Mouse (Mus musculus): Measurements from ENCODE around the gene Ubald1. TPM values are rescaled to one million over a fixed set of nuclear protein-coding genes. Genes with fewer than 3 reads are reported as not detected.

Ubald1 gene
- total and polyA plus RNA-seq, 3 experiments = 2.8 to 25.6 TPM; not detected in 1

- Histone ChIP-seq H3K36me3 (ENCODE audit: control insufficient read depth in 1 of 2, insufficient read depth in 2 of 2, low read length in 2 of 2) (no peaks in the 10 kb centered on the region; a peak in 1 of 4 replicates), H3K4me3 (ENCODE audit: control insufficient read depth in 1 of 2, insufficient read depth in 1 of 2, low read depth in 2 of 2, low read length in 2 of 2) (no peak overlapping the region), H3K9ac (ENCODE audit: control insufficient read depth, low read depth, low read length, poor library complexity, severe bottlenecking) (no peak overlapping the region), H3K79me2 (ENCODE audit: control insufficient read depth, insufficient read depth, low read length, poor library complexity) (no peaks in the 10 kb centered on the region), H3K27me3 (ENCODE audit: control insufficient read depth in 1 of 2, insufficient read depth in 2 of 2, low read length in 2 of 2) (no peaks in the 10 kb centered on the region), H3K4me1 (ENCODE audit: control insufficient read depth in 1 of 2, insufficient read depth in 2 of 2, low read length in 2 of 2) (no peaks in the 10 kb centered on the region), H3K27ac (ENCODE audit: control insufficient read depth, low read depth, low read length) (no peak overlapping the region), H3K9me3 (replicated peaks; ENCODE audit: insufficient read depth, low read length) (no peaks in the 10 kb centered on the region)
- no peak for DNase-seq (ENCODE audit: low read depth, low spot score)
- TF ChIP-seq RCOR1 (IDR thresholded peaks at IDR 0.05; ENCODE audit: low read depth, low read length) = no peak
- TF ChIP-seq SMC3 (IDR thresholded peaks at IDR 0.05; ENCODE audit: low read depth, low read length) = no peak
- no peak for TF ChIP-seq ETS1 (IDR thresholded peaks at IDR 0.05; ENCODE audit: low read depth, low read length)
Observed at GRCm38 (mm10) chr16:4923996-4924395, 43.9 kb upstream of the Ubald1 start.

- Histone ChIP-seq H3K36me3 (ENCODE audit: control insufficient read depth in 1 of 2, insufficient read depth in 2 of 2, low read length in 2 of 2) (no peaks in the 10 kb centered on the region; a peak in 1 of 4 replicates), H3K9me3 (replicated peaks; ENCODE audit: insufficient read depth, low read length) (no peaks in the 10 kb centered on the region), H3K79me2 (ENCODE audit: control insufficient read depth, insufficient read depth, low read length, poor library complexity) (no peaks in the 10 kb centered on the region), H3K27ac (ENCODE audit: control insufficient read depth, low read depth, low read length) (no peak overlapping the region), H3K9ac (ENCODE audit: control insufficient read depth, low read depth, low read length, poor library complexity, severe bottlenecking) (no peak overlapping the region), H3K27me3 (ENCODE audit: control insufficient read depth in 1 of 2, insufficient read depth in 2 of 2, low read length in 2 of 2) (no peaks in the 10 kb centered on the region), H3K4me1 (ENCODE audit: control insufficient read depth in 1 of 2, insufficient read depth in 2 of 2, low read length in 2 of 2) (no peaks in the 10 kb centered on the region), H3K4me3 (ENCODE audit: control insufficient read depth in 1 of 2, insufficient read depth in 1 of 2, low read depth in 2 of 2, low read length in 2 of 2) (no peak overlapping the region)
- TF ChIP-seq ETS1 (IDR thresholded peaks at IDR 0.05; ENCODE audit: low read depth, low read length) = no peak
- no peak for TF ChIP-seq MEF2A (IDR thresholded peaks at IDR 0.05; ENCODE audit: extremely low read depth, insufficient replicate concordance, low read depth, low read length, poor library complexity, severe bottlenecking)
- TF ChIP-seq ZMIZ1 (IDR thresholded peaks at IDR 0.05; ENCODE audit: low read depth, low read length) = no peak
- no peak for DNase-seq (ENCODE audit: low read depth, low spot score)
Observed at GRCm38 (mm10) chr16:4922481-4922880, 42.4 kb upstream of the Ubald1 start.

GRCm38 (mm10) chr16:4920556-4920955 is 40.4 kb upstream of the Ubald1 start:
- no peaks in the 10 kb centered on the region for H3K4me1 ChIP-seq (ENCODE audit: control insufficient read depth in 1 of 2, insufficient read depth in 2 of 2, low read length in 2 of 2)
- no peak for DNase-seq (ENCODE audit: low read depth, low spot score)
- no peaks in the 10 kb centered on the region; a peak in 1 of 4 replicates for H3K36me3 ChIP-seq (ENCODE audit: control insufficient read depth in 1 of 2, insufficient read depth in 2 of 2, low read length in 2 of 2)
- H3K27me3 ChIP-seq (ENCODE audit: control insufficient read depth in 1 of 2, insufficient read depth in 2 of 2, low read length in 2 of 2) = no peaks in the 10 kb centered on the region
- H3K4me3 ChIP-seq (ENCODE audit: control insufficient read depth in 1 of 2, insufficient read depth in 1 of 2, low read depth in 2 of 2, low read length in 2 of 2) = no peak overlapping the region
- no peak overlapping the region for H3K27ac ChIP-seq (ENCODE audit: control insufficient read depth, low read depth, low read length)
- H3K9me3 ChIP-seq (replicated peaks; ENCODE audit: insufficient read depth, low read length) = no peaks in the 10 kb centered on the region
- no peak for TF ChIP-seq MAFK (IDR thresholded peaks at IDR 0.05; ENCODE audit: borderline replicate concordance, low read depth, low read length)
- no peak for TF ChIP-seq TCF12 (IDR thresholded peaks at IDR 0.05; ENCODE audit: low read depth, low read length)
- no peak for TF ChIP-seq ELF1 (IDR thresholded peaks at IDR 0.05; ENCODE audit: low read depth, low read length)
- no peak for TF ChIP-seq SIN3A (IDR thresholded peaks at IDR 0.05; ENCODE audit: low read length)
- no peak for TF ChIP-seq EP300 (IDR thresholded peaks at IDR 0.05; ENCODE audit: low read depth in 1 of 2, low read length in 2 of 2)
- TF ChIP-seq GABPA (IDR thresholded peaks at IDR 0.05; ENCODE audit: low read depth, low read length) = no peak
- TF ChIP-seq ZC3H11A (IDR thresholded peaks at IDR 0.05; ENCODE audit: low read depth, low read length) = no peak
- TF ChIP-seq ZNF384 (IDR thresholded peaks at IDR 0.05; ENCODE audit: low read depth, low read length) = no peak
- no peak for TF ChIP-seq UBTF (IDR thresholded peaks at IDR 0.05; ENCODE audit: borderline replicate concordance, insufficient read depth, low read depth, low read length)
- no peak for TF ChIP-seq ZMIZ1 (IDR thresholded peaks at IDR 0.05; ENCODE audit: low read depth, low read length)
- TF ChIP-seq SMC3 (IDR thresholded peaks at IDR 0.05; ENCODE audit: low read depth, low read length) = no peak
- no peak for TF ChIP-seq CHD2 (IDR thresholded peaks at IDR 0.05; ENCODE audit: low read length)
- no peak for TF ChIP-seq MXI1 (IDR thresholded peaks at IDR 0.05; ENCODE audit: low read depth, low read length)
- TF ChIP-seq MYB (IDR thresholded peaks at IDR 0.05; ENCODE audit: low read depth, low read length) = no peak
- H3K9ac ChIP-seq (ENCODE audit: control insufficient read depth, low read depth, low read length, poor library complexity, severe bottlenecking) = no peak overlapping the region
- H3K79me2 ChIP-seq (ENCODE audit: control insufficient read depth, insufficient read depth, low read length, poor library complexity) = no peaks in the 10 kb centered on the region
